Mouse (Mus musculus) heart, postnatal 0 days (tissue): ENCODE results near the gene Dzip3. TPM values are rescaled to one million over a fixed set of nuclear protein-coding genes. Genes with fewer than 3 reads are reported as not detected.
A peak's percentile ranks its signal among the peaks of the same experiment; 100 is the strongest.

Experiments used
- ATAC-seq: fragments of 200-750 bp; cut with Nextera tagmentation; 2 replicates; pipeline ENCODE4 v1.8.0; 2017; ENCODE audit warnings: low read depth, moderate number of reproducible peaks, moderate library complexity; ENCODE audit not compliant: insufficient read depth
- DNase-seq: peaks from one replicate; pipeline ENCODE4 v3.0.0-alpha.2; 2016; ENCODE audit warnings: low spot score
- H3K27ac ChIP-seq: fragments of 300-500 bp; sonication (generic); 2 replicates; pipeline ENCODE4 v1.5.1; 2014; ENCODE audit warnings: low read depth, mild to moderate bottlenecking
- H3K27me3 ChIP-seq: fragments of 300-500 bp; sonication (generic); 2 replicates; pipeline ENCODE4 v1.6.1; 2014; ENCODE audit warnings: low read length, mixed read lengths; ENCODE audit not compliant: control insufficient read depth, insufficient read depth
- H3K36me3 ChIP-seq: fragments of 300-500 bp; sonication (generic); replicated peaks from 2 replicates; pipeline ENCODE4 v1.6.1; 2014; ENCODE audit warnings: low read length, mixed read lengths; ENCODE audit not compliant: control insufficient read depth, insufficient read depth
- H3K4me1 ChIP-seq: fragments of 300-500 bp; sonication (generic); 2 replicates; pipeline ENCODE4 v1.6.1; 2014; ENCODE audit warnings: antibody characterized with exemption; ENCODE audit not compliant: control insufficient read depth, insufficient read depth
- H3K4me2 ChIP-seq: fragments of 300-500 bp; sonication (generic); 2 replicates; pipeline ENCODE4 v1.6.1; 2014; ENCODE audit warnings: low read depth, mild to moderate bottlenecking, low read length, moderate library complexity
- H3K4me3 ChIP-seq: fragments of 300-500 bp; sonication (generic); 2 replicates; pipeline ENCODE4 v1.5.1; 2014; ENCODE audit warnings: low read depth, low read length
- H3K9ac ChIP-seq: fragments of 300-500 bp; sonication (generic); replicated peaks from 2 replicates; pipeline ENCODE4 v1.6.1; 2014; ENCODE audit warnings: low read depth, low read length, mixed read lengths
- H3K9me3 ChIP-seq: fragments of 300-500 bp; sonication (generic); replicated peaks from 2 replicates; pipeline ENCODE4 v1.6.1; 2016; ENCODE audit warnings: low read length; ENCODE audit not compliant: control insufficient read depth
- CTCF ChIP-seq: IDR thresholded peaks from 2 replicates; pipeline ENCODE4 v1.5.1; 2016; ENCODE audit warnings: antibody characterized with exemption, control low read depth, low read depth
- EP300 ChIP-seq: IDR thresholded peaks from 2 replicates; pipeline ENCODE4 v1.6.1; 2016; ENCODE audit warnings: antibody characterized with exemption, low read depth
- WGBS: fragments of 180-500 bp; shearing (Covaris S2); extraction: QIAGEN DNeasy Blood & Tissue Kit; methylation state at CpG from one replicate; pipeline ENCODE4 v1.1.7; 2014; 5-methylcytosine and 5-hydroxymethylcytosine counted together
- polyA plus RNA-seq: library from polyadenylated mRNA; unstranded; fragments of >200 nt; fragmentation: Nextera tagmentation; extraction: Ambion mirVana; gene quantifications from 2 replicates; pipeline ENCODE4 v1.2.1, GENCODE M21; 2015
- total RNA-seq: library from RNA; depleted of rRNA; stranded (reverse); fragments of >200 nt; gene quantifications from 2 replicates; pipeline ENCODE4 v1.2.3, GENCODE M21; 2014; ENCODE audit warnings: low replicate concordance; rRNA removed

Dzip3 gene
- total RNA-seq (10.8 and 13.3 TPM in 2 replicates), polyA plus RNA-seq (4.3 and 5.3 TPM in 2 replicates)

DNA sequence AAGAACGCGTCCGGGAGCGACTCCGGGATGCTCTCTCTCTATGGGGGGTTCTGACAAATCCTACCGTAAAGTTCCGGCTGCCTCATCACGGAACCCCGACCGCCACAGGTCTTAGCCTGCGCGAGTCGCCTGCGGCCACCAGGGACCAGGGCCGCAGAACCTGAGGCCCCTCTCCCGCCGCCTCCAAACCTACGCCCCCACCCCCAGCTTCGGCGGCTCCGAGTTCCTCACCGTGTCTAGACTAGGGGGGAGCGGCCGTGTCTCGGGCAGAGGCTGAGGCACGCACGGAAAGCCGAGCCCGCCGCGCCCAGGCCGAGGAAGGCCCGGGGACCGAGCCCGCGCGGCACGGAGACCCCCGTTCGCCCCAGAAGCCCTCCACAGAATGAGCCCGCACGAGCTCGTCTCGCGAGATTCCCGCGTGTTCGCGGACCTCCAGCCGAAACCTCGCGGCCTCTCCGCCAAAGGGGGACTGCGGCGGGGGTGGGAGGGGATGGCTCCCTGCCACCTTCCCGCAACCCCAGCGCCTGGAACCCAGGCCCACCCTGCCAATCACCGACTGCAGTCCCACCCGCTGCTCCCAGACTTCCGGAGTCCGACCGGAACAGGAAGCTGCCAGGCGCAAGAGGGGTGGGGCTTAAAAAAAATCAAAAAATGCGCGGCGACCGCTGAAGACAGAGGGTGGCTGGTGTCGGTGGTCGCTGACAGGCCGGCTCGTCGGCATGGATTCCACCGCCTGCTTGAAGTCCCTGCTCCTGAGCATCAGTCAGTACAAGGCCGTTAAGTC lies at the start of gene Dzip3, which contains the start of gene Cip2a:
TSS of gene Dzip3 (minus strand) at position 607 of the 784 bp plus-strand sequence.
TSS of gene Cip2a (plus strand) at position 627 of the 784 bp plus-strand sequence.
- Histone ChIP-seq H3K27ac (peak within 1 kb of the TSS; percentile 97), H3K9me3 (no peaks in the 10 kb centered on the region), H3K4me2 (peak within 1 kb of the TSS; percentile 95), H3K36me3 (peaks cover 8% of the 10 kb centered on the region), H3K4me3 (peak within 1 kb of the TSS; percentile 99), H3K9ac (peak within 1 kb of the TSS; percentile 99), H3K27me3 (no peaks in the 10 kb centered on the region), H3K4me1 (peaks cover 14% of the 10 kb centered on the region; the same call in 1 of the 2 replicates)
- under 1% methylated on average over 72 of the region's 74 CpGs for WGBS
- DNase-seq (peak; percentile 95), ATAC-seq (peak; percentile 98)
- TF ChIP-seq EP300 (peak; percentile 83), CTCF (no peak)

DNA sequence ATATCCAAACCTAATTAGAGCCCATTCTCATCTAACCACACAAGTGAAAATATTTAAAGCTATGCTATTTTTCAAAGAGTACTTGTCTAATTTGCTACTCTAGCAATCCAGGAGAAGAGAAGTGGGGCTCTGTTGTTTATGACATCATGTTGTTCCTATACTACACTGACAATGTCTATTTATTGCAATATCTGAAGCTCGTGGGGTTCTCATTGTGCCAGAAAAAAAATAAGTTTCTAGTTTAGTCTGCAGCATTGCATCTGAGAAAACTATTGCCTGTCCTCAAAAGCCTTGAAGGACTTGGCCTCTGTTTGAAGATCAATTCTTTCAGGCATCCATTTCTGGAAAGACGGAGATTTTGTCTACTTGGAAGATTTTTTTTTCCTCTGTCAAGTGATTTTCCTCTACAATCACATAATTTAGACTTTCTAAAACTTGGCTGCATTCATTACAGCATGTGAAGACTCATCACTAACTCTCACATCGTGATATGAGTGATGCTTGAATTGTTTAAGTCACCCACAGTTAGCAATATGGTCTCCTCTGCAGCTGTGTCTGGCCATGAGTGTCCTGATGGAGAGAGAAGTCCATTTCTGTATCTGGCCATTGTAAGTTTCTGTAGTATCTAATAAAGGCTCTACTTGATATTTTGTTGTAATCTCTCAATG lies 46.7 kb upstream of the Dzip3 start:
- 66% methylated on average over 3 of the region's 3 CpGs for WGBS
- Histone ChIP-seq H3K9ac (no peak overlapping the region), H3K27ac (no peak overlapping the region), H3K9me3 (no peaks in the 10 kb centered on the region), H3K36me3 (no peaks in the 10 kb centered on the region), H3K4me2 (no peak overlapping the region), H3K4me1 (no peaks in the 10 kb centered on the region), H3K27me3 (no peaks in the 10 kb centered on the region), H3K4me3 (no peak overlapping the region)
- TF ChIP-seq EP300 (no peak), CTCF (no peak)
- DNase-seq: no peak
- no peak for ATAC-seq

DNA sequence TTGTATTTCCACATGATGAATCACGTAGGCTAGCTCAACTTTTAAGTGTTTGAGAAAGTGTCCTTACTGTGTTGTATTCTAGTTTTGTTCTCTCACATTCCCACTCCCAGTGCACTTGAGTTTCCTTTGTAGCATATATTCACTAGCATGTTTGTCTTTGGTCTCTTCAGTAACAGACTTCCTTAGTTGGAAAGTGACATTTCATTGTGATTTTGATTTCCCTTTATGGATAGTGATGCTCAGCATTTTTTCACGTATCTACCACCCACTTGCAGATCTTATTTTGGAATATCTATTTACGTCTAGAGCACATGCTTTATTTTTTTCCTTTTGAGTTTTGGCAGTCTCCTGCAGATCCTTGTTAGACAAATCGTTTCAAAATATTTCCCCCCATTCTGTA lies 43.8 kb upstream of the Dzip3 start:
- TF ChIP-seq CTCF: no peak
- ATAC-seq: no peak
- H3K4me3 ChIP-seq: no peak overlapping the region
- no peak for DNase-seq
- no peak overlapping the region for H3K9ac ChIP-seq
- no peaks in the 10 kb centered on the region for H3K36me3 ChIP-seq
- H3K9me3 ChIP-seq: no peaks in the 10 kb centered on the region
- H3K27ac ChIP-seq: no peak overlapping the region
- no peaks in the 10 kb centered on the region for H3K27me3 ChIP-seq
- H3K4me2 ChIP-seq: no peak overlapping the region
- 52% methylated on average over 4 of the region's 4 CpGs for WGBS
- H3K4me1 ChIP-seq: no peaks in the 10 kb centered on the region

DNA sequence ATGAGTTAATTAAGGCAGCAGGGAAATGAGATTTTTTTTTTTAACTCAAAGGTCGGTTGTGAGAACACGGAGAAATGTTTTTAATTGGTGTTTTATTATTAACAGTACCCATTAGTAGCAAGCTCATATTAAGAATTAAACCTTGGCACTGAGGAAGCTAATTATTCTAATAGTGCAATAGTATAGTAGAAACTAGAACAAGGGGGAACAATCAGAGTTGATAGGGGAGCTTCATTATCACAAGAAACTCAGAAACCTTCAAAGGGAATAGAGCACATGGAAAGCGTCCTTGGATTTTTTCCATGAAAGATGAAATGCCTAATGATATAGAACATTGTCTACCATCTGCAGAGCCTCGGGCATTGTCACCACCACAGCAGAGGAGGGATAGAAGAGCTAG lies 41.9 kb upstream of the Dzip3 start:
- DNase-seq (no peak), ATAC-seq (no peak)
- 64% methylated on average over 4 of the region's 4 CpGs for WGBS
- H3K9me3 ChIP-seq: no peaks in the 10 kb centered on the region
- H3K36me3 ChIP-seq: no peaks in the 10 kb centered on the region
- H3K27ac ChIP-seq: no peak overlapping the region
- H3K4me1 ChIP-seq: no peaks in the 10 kb centered on the region
- H3K27me3 ChIP-seq: no peaks in the 10 kb centered on the region
- H3K4me3 ChIP-seq: no peak overlapping the region
- no peak overlapping the region for H3K9ac ChIP-seq
- H3K4me2 ChIP-seq: no peak overlapping the region
- TF ChIP-seq CTCF (no peak), EP300 (no peak)

DNA sequence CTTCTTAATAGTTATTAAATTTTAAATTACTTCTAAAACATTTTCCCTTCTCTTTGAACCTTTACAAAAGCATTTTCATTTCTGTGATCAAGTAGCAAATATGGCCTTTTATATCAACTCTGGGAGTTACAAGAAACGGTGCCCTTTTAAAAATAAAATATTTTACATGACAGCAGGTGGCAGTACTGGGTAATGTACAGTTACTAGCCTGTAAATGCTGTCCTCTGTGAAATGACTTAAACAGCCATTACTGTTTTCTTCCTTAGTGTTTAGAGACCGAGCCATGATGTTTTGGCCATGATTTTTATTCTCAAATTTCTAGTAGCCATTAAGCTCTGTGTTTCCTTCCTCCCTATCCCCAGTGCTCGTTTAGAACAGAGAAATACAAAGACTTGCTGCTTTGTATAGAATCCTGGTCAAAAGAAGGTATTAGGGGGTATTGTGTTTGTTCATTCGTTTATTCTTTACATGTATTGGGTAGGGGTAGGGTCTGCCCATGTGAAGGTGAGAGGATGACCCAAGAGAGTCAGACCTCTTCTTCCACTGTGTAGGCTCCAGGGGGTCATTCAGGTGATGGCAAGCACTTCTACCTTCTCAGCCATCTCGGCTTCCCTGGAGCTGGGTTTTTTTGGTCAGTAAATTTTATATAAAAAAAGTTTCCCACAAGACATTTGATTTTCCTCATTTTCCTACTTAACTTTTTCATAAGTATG lies 22.8 kb upstream of the Dzip3 start:
- DNase-seq (no peak), ATAC-seq (no peak)
- H3K9ac ChIP-seq: no peak overlapping the region
- H3K4me1 ChIP-seq: no peaks in the 10 kb centered on the region
- H3K9me3 ChIP-seq: no peaks in the 10 kb centered on the region
- TF ChIP-seq EP300 (no peak), CTCF (peak; percentile 31)
- H3K27ac ChIP-seq: no peak overlapping the region
- no peak overlapping the region for H3K4me3 ChIP-seq
- WGBS: 76% methylated on average over 5 of the region's 5 CpGs
- no peaks in the 10 kb centered on the region for H3K27me3 ChIP-seq
- H3K4me2 ChIP-seq: no peak overlapping the region
- H3K36me3 ChIP-seq: peaks cover 38% of the 10 kb centered on the region
